Mouse (Mus musculus): ENCODE measurements around the gene Iqgap3. TPM values are rescaled to one million over a fixed set of nuclear protein-coding genes. Genes with fewer than 3 reads are reported as not detected.
A peak's percentile ranks its signal among the peaks of the same experiment; 100 is the strongest.

Iqgap3 gene
- total and polyA plus RNA-seq, 2 experiments from 2014 or later = 3.6 to 9.6 TPM

DNA sequence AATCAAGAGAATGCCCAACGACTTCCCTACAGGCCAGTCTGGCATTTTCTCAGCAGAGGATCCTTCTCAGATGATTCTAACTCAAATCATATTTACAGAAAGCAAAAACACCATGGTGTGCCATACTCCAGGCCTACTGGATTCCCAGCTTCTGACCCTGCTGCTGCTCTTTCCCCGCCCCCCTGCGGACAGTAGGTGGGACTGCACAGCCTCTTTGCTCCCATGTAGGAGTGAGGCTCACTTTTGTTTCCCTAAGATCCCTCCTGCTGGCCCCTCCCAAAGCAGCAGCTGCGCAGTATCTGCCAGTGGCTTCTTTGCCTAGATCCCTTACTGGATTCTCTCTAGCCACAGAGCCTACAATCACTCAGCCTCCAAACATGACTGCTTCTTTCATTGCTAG lies 24.4 kb downstream of the Iqgap3 start:
- H3K4me3 ChIP-seq (ENCODE audit: low read length) = no peak overlapping the region
- H3K4me2 ChIP-seq (ENCODE audit: low read depth, low read length) = no peak overlapping the region
- H3K9ac ChIP-seq (replicated peaks; ENCODE audit: low read length) = no peak overlapping the region
- H3K4me1 ChIP-seq (ENCODE audit: insufficient read depth, low read length) = no peaks in the 10 kb centered on the region
- H3K27ac ChIP-seq = no peak overlapping the region
- H3K27me3 ChIP-seq (ENCODE audit: insufficient read depth, low read length) = no peaks in the 10 kb centered on the region
- no peaks in the 10 kb centered on the region for H3K36me3 ChIP-seq (ENCODE audit: insufficient read depth, low read length)
- H3K9me3 ChIP-seq (ENCODE audit: low read length) = no peaks in the 10 kb centered on the region
- TF ChIP-seq CTCF (IDR thresholded peaks at IDR 0.05; ENCODE audit: low read depth) = no peak
- no peak for ATAC-seq
- DNase-seq (ENCODE audit: low spot score) = no peak
- 84% methylated on average over 4 of the region's 4 CpGs for WGBS

DNA sequence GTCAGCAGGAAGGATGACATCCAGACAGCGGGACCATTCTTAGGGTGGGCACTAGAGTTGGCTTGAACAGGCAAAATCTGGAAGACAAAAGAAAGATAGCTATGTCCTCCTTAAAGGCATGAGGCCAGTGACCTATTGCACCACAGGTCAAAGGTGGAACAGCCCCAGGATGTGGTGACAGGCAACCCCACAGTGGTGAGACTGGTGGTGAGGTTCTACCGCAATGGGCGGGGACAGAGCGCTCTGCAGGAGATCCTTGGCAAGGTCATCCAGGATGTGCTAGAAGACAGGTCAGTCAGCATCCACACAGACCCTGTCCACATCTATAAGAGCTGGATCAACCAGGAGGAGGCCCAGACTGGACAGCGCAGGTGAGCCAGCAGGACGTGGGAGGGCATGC lies 27.4 kb downstream of the Iqgap3 start:
- no peak for DNase-seq (ENCODE audit: low spot score)
- no peak overlapping the region for H3K9ac ChIP-seq (replicated peaks; ENCODE audit: low read length)
- TF ChIP-seq CTCF (IDR thresholded peaks at IDR 0.05; ENCODE audit: low read depth) = no peak

DNA sequence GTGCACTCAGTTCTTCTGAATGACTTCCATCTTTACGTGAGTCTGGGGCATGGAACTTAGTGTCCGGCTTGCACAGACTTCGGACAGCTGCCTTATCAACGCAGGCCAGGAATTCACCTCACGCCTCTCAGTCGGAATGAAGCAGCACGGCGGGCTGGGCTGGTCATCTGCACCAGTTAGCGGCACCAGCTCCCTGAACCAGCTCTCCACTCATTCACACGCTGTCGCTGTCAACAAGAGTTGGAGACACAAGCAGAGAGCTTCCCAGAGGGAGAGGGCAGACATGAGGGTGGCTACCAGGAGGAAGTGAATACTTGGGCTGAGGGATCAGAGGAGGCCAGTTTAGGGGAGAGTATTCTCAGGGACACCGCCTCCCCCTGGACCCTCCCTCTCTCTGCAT lies 32.6 kb downstream of the Iqgap3 start:
- H3K4me2 ChIP-seq (ENCODE audit: low read depth, low read length) = no peak overlapping the region
- H3K27me3 ChIP-seq (ENCODE audit: insufficient read depth, low read length) = no peaks in the 10 kb centered on the region
- H3K4me3 ChIP-seq (ENCODE audit: low read length) = no peak overlapping the region
- H3K27ac ChIP-seq = no peak overlapping the region
- no peak for TF ChIP-seq CTCF (IDR thresholded peaks at IDR 0.05; ENCODE audit: low read depth)
- no peaks in the 10 kb centered on the region for H3K36me3 ChIP-seq (ENCODE audit: insufficient read depth, low read length)
- no peak overlapping the region for H3K9ac ChIP-seq (replicated peaks; ENCODE audit: low read length)
- H3K4me1 ChIP-seq (ENCODE audit: insufficient read depth, low read length) = no peaks in the 10 kb centered on the region
- WGBS = 95% methylated on average over 12 of the region's 12 CpGs
- ATAC-seq = no peak
- H3K9me3 ChIP-seq (ENCODE audit: low read length) = no peaks in the 10 kb centered on the region
- no peak for DNase-seq (ENCODE audit: low spot score)

More for the DNA sequence above, 27.4 kb downstream of the Iqgap3 start:
- H3K4me3 ChIP-seq (ENCODE audit: low read length) = no peak overlapping the region
- H3K9me3 ChIP-seq (ENCODE audit: low read length) = no peaks in the 10 kb centered on the region
- WGBS = 92% methylated on average over 6 of the region's 6 CpGs
- no peaks in the 10 kb centered on the region for H3K27me3 ChIP-seq (ENCODE audit: insufficient read depth, low read length)
- no peak overlapping the region for H3K27ac ChIP-seq
- no peak overlapping the region for H3K4me2 ChIP-seq (ENCODE audit: low read depth, low read length)
- no peak for ATAC-seq
- no peaks in the 10 kb centered on the region for H3K36me3 ChIP-seq (ENCODE audit: insufficient read depth, low read length)
- H3K4me1 ChIP-seq (ENCODE audit: insufficient read depth, low read length) = no peaks in the 10 kb centered on the region

DNA sequence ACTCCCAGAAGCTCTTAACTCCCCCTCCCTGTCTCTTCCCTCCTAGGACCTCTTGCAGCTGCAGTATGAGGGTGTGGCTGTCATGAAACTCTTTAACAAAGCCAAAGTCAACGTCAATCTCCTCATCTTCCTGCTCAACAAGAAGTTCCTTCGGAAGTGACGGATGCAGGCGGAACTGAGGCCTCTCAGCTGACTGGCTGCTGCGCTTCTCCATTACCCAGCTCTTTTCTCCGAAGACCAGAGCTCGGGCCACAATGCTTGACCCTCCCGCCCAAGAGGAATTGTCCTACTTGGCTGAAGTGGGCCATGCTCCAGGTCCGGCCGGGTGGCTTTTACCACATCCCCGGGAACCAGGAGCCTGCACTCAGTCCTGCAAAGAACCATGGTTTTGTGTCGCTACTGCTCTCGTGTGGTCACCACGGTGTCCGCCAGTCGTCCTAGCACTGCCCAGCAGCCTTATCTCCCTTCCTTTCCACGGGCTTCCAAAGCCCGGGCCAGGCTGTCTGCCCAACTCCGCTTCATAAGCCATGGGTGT lies 38.4 kb downstream of the Iqgap3 start:
- no peak for DNase-seq (ENCODE audit: low spot score)
- TF ChIP-seq CTCF (IDR thresholded peaks at IDR 0.05; ENCODE audit: low read depth) = no peak
- no peaks in the 10 kb centered on the region for H3K27me3 ChIP-seq (ENCODE audit: insufficient read depth, low read length)
- no peak for ATAC-seq
- no peak overlapping the region for H3K4me3 ChIP-seq (ENCODE audit: low read length)
- H3K4me2 ChIP-seq (ENCODE audit: low read depth, low read length) = no peak overlapping the region
- H3K36me3 ChIP-seq (ENCODE audit: insufficient read depth, low read length) = no peaks in the 10 kb centered on the region
- no peak overlapping the region for H3K9ac ChIP-seq (replicated peaks; ENCODE audit: low read length)
- H3K4me1 ChIP-seq (ENCODE audit: insufficient read depth, low read length) = no peaks in the 10 kb centered on the region
- H3K27ac ChIP-seq = no peak overlapping the region
- WGBS = 92% methylated on average over 19 of the region's 19 CpGs
- H3K9me3 ChIP-seq (ENCODE audit: low read length) = no peaks in the 10 kb centered on the region

DNA sequence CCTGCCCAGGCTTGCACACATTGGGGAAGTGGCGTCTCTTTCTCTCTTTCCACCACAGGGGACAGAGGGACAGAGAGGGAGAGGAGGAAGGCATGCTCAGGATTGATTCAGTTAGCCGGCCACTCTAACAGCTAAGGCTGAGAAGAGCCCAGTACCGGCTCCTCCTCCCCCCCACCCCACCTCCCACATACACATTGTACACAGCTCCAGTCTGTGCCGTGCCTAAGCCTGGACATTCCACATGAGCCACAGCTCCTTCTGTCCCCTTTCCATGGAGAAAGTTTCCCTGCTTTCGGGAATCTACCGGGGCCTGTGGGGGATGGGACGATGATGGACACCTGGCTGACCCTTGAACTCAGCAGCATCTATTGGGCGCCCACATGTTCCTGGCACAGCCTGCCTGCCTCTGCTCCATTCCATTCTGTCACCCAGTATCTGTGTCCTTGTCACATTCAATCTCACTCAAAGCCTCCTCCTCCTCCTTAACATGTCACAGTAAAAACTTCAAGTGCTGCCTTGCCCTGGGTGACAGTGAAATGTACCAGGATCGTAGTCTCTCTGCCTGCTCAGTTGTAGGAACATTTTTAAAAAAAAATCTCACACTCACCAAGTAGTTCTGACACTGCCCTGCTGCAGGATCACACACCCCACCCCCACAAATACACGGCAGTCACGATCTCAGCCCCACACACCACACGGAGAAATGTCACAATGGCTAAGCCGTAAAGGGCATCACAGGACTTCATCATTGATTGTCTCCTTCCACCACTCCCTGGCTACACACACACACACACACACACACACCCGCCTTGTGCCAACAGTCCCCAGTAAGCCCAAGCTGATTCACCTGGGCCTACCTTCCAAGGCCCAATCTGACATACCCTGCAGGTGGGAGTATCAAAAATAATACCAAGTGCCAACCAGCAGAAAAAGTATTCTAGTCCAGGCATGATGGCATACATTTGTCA lies 39.7 kb downstream of the Iqgap3 start:
- no peak for TF ChIP-seq CTCF (IDR thresholded peaks at IDR 0.05; ENCODE audit: low read depth)
- 0 out of 2 replicates have a peak, but pooled peaks have one; percentile 35 for ATAC-seq

DNA sequence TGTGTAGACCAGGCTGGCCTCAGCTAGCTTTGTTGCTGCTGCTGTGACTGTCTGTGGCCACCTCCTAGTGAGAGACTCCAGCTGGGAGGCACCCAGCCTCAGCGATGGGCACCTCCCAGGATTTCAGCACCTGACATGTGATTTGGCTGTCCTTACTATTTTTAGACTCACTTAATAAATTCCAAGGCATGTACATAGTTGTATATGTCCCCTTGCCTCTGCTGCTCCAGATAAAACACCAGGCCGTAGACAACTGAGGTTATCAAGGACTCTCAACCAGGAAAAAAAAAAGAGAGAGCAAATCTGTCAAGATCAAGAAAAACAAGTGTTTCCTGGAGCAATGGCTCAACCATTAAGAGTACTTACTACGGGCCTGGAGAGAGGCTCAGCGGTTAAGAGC lies 43.4 kb downstream of the Iqgap3 start:
- Histone ChIP-seq H3K4me1 (ENCODE audit: insufficient read depth, low read length) (no peaks in the 10 kb centered on the region), H3K27me3 (ENCODE audit: insufficient read depth, low read length) (no peaks in the 10 kb centered on the region), H3K27ac (no peak overlapping the region), H3K36me3 (ENCODE audit: insufficient read depth, low read length) (no peaks in the 10 kb centered on the region), H3K9ac (replicated peaks; ENCODE audit: low read length) (no peak overlapping the region), H3K9me3 (ENCODE audit: low read length) (no peaks in the 10 kb centered on the region), H3K4me2 (ENCODE audit: low read depth, low read length) (no peak overlapping the region), H3K4me3 (ENCODE audit: low read length) (no peak overlapping the region)
- 75% methylated on average over 4 of the region's 4 CpGs for WGBS
- no peak for DNase-seq (ENCODE audit: low spot score)
- no peak for TF ChIP-seq CTCF (IDR thresholded peaks at IDR 0.05; ENCODE audit: low read depth)
- no peak for ATAC-seq

More for the DNA sequence above, 39.7 kb downstream of the Iqgap3 start:
- Histone ChIP-seq H3K27me3 (ENCODE audit: insufficient read depth, low read length) (no peaks in the 10 kb centered on the region), H3K4me3 (ENCODE audit: low read length) (no peak overlapping the region), H3K9ac (replicated peaks; ENCODE audit: low read length) (no peak overlapping the region), H3K36me3 (ENCODE audit: insufficient read depth, low read length) (no peaks in the 10 kb centered on the region), H3K9me3 (ENCODE audit: low read length) (no peaks in the 10 kb centered on the region), H3K4me1 (ENCODE audit: insufficient read depth, low read length) (no peaks in the 10 kb centered on the region), H3K27ac (no peak overlapping the region), H3K4me2 (ENCODE audit: low read depth, low read length) (no peak overlapping the region)
- DNase-seq (ENCODE audit: low spot score) = no peak
- WGBS = 72% methylated on average over 14 of the region's 14 CpGs

DNA sequence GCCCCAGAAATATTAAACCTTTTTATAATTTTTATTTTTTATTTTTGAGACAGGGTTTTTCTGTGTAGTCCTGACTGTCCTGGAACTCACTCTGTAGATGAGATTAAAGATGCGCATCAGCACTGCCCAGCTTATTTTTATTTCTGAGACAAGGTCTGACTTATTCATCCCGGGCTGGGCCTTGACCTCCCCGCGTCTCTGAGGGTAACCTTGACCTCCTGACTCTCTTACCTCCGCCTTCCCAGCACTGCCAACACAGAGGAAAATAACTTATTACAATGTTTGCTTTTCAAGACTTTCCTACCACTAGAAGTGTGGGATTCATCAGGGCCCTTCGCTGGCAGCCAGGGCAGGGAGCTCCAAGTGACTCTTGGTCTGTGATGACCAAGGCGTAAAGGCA lies 44.4 kb downstream of the Iqgap3 start:
- Histone ChIP-seq H3K4me2 (ENCODE audit: low read depth, low read length) (no peak overlapping the region), H3K27ac (no peak overlapping the region), H3K9me3 (ENCODE audit: low read length) (no peaks in the 10 kb centered on the region), H3K4me1 (ENCODE audit: insufficient read depth, low read length) (no peaks in the 10 kb centered on the region), H3K9ac (replicated peaks; ENCODE audit: low read length) (no peak overlapping the region), H3K4me3 (ENCODE audit: low read length) (no peak overlapping the region), H3K27me3 (ENCODE audit: insufficient read depth, low read length) (no peaks in the 10 kb centered on the region), H3K36me3 (ENCODE audit: insufficient read depth, low read length) (no peaks in the 10 kb centered on the region)
- ATAC-seq (no peak), DNase-seq (ENCODE audit: low spot score) (no peak)
- TF ChIP-seq CTCF (IDR thresholded peaks at IDR 0.05; ENCODE audit: low read depth) = no peak
- WGBS = 85% methylated on average over 7 of the region's 7 CpGs

All from hindbrain, postnatal 0 days (tissue).